Mouse (Mus musculus): ENCODE results near the gene Slc6a13. TPM values are rescaled to one million over a fixed set of nuclear protein-coding genes. Genes with fewer than 3 reads are reported as not detected.
A peak's percentile ranks its signal among the peaks of the same experiment; 100 is the strongest.

Slc6a13 gene
- polyA plus RNA-seq, 1 experiment from 2014 or later = 3.2 TPM

DNA sequence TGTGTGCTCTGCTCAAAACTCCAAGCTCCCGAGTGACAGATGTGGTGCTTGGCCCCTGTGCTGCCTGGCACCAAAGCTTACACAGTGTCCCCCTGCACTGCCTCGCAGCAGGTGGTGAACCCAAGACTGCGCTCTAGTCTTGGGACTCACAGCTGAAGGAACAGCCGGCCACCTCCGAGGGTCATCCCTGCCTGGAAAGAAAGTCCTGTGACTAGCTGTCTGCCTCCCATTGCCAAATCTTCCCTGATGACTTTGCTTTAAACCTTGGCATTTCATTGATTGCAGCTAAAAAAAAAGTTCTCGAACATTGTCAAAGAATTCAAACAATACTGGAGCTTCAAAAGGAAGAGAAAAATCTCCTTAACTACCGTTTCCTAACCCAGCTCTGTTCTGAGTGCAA is 710 bp upstream of the Slc6a13 start:
- Histone ChIP-seq H3K4me2 (no peak overlapping the region), H3K4me3 (replicated peaks) (no peak overlapping the region), H3K4me1 (0 out of 2 replicates have a peak, but pooled peaks cover 7% of the 10 kb centered on the region), H3K36me3 (no peaks in the 10 kb centered on the region), H3K9me3 (no peaks in the 10 kb centered on the region), H3K27ac (no peak overlapping the region), H3K9ac (no peak overlapping the region), H3K27me3 (replicated peaks) (no peaks in the 10 kb centered on the region)
- no peak for ATAC-seq (ENCODE audit: insufficient read depth, low FRiP score, low read depth)
- 50% methylated on average over 7 of the region's 7 CpGs for WGBS

DNA sequence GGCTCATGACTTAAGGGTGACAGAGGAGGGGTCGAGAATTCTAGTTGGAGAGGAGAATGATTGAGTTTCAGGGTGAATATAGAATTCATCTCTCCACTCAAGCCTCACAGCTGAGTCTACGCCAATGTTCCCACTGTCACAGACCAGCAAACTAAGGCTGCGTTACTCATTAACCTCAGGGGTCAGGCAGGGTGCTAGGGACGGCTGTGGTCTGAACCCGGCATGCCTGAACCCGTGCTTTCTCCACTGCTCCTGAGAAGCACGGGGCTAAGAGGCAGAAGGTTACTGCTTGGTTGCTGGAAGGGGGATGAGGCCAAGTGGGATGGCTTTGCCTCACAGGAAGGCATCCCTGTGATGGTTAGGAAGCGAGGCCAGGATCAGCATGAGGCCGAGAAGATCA is 477 bp downstream of the Slc6a13 start:
- 0 out of 2 replicates have a peak, but pooled peaks have one; percentile 25 for ATAC-seq (ENCODE audit: insufficient read depth, low FRiP score, low read depth)
- Histone ChIP-seq H3K9ac (no peak overlapping the region), H3K27ac (no peak overlapping the region), H3K4me2 (peak overlapping the region; percentile 32; the same call in 1 of the 2 replicates), H3K4me1 (0 out of 2 replicates have a peak, but pooled peaks cover 7% of the 10 kb centered on the region), H3K4me3 (replicated peaks) (no peak overlapping the region), H3K27me3 (replicated peaks) (no peaks in the 10 kb centered on the region), H3K36me3 (no peaks in the 10 kb centered on the region), H3K9me3 (no peaks in the 10 kb centered on the region)
- 36% methylated on average over 9 of the region's 9 CpGs for WGBS

DNA sequence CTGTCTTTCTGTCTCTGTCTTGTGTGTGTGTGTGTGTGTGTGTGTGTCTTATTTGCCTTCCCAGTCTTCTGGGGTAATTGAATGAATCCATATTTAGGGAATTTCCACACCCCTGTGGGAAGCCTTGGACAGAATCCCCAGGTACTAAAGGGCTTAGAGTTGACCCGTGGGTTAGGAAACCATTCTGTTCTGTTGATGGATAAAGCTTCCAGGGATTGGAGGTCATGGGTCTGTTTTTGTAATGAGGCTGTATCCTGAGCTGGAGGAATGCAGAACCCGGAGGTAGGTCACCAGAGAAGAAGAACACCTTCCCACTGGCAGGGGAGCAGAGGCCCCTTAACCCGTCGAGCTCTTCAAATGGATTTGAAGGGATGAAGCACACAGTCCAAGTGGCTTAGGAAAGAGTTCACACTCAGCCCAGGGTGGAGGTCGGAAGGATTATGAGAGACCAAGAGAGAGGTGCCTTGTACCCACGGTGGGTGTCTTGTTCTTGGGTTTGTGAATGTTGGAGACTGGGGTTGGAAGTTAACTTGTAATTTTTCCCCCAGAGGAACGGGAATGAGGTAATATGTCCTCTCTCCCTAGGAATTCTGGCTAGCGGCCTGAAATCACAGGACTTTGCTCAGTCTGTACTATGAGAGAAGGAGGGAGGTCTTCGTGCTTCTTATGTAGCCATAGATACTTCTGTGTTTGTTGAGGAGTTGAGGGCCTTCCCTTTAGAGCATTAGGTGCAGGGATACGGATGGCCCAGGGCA is 3.6 kb downstream of the Slc6a13 start:
- Histone ChIP-seq H3K9ac (no peak overlapping the region), H3K4me3 (replicated peaks) (no peak overlapping the region), H3K36me3 (no peaks in the 10 kb centered on the region), H3K9me3 (no peaks in the 10 kb centered on the region), H3K27me3 (replicated peaks) (no peaks in the 10 kb centered on the region), H3K4me1 (0 out of 2 replicates have a peak, but pooled peaks cover 7% of the 10 kb centered on the region), H3K4me2 (no peak overlapping the region), H3K27ac (no peak overlapping the region)
- 54% methylated on average over 10 of the region's 10 CpGs for WGBS
- no peak for ATAC-seq (ENCODE audit: insufficient read depth, low FRiP score, low read depth)

DNA sequence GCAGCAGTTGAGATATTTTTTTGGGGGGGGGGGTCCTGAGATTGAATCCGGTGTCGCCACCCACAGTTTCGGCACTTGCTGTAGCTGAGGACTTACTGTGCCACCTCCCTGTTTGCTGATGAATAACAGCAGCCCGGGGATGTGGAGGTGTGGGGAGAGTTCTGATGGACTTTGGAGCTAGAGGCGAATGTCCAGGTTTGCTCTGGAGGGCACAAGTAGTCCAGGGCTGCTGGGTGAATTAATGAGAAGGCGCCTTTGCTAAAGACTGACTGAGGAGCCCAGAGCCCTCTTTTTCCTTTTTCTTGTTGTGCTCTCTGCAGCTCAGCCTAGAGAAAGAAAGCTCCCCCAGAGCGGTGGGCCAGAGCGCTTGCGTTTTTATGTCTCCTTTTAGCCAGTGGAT is 4.6 kb downstream of the Slc6a13 start:
- WGBS = 75% methylated on average over 9 of the region's 9 CpGs
- Histone ChIP-seq H3K27ac (no peak overlapping the region), H3K4me1 (0 out of 2 replicates have a peak, but pooled peaks cover 7% of the 10 kb centered on the region), H3K27me3 (replicated peaks) (no peaks in the 10 kb centered on the region), H3K36me3 (no peaks in the 10 kb centered on the region), H3K9me3 (no peaks in the 10 kb centered on the region), H3K9ac (no peak overlapping the region), H3K4me2 (no peak overlapping the region), H3K4me3 (replicated peaks) (no peak overlapping the region)
- no peak for ATAC-seq (ENCODE audit: insufficient read depth, low FRiP score, low read depth)

DNA sequence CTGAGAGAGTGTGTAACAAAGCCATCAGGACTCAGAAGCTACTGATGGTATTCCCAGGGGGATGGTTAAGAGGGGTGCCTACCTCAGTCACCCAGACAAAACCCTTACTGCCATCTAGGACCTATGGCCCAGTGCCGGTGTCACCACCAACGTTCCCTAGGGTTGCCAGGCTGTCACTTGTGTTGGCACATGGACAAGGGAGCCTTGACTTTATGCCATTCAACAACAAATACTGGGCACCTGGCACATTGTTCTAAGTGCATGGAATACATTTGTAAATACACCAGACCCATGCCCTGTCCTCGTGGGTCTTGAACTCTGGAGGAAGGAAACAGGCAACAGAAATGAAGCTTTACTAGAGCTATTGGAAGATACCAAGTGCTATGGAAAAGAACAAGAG is 5.5 kb downstream of the Slc6a13 start:
- Histone ChIP-seq H3K36me3 (no peaks in the 10 kb centered on the region), H3K9ac (no peak overlapping the region), H3K27ac (no peak overlapping the region), H3K4me1 (no peaks in the 10 kb centered on the region), H3K4me3 (replicated peaks) (no peak overlapping the region), H3K27me3 (replicated peaks) (no peaks in the 10 kb centered on the region), H3K9me3 (no peaks in the 10 kb centered on the region), H3K4me2 (no peak overlapping the region)
- ATAC-seq (ENCODE audit: insufficient read depth, low FRiP score, low read depth) = no peak
- 89% methylated on average over 3 of the region's 3 CpGs for WGBS

DNA sequence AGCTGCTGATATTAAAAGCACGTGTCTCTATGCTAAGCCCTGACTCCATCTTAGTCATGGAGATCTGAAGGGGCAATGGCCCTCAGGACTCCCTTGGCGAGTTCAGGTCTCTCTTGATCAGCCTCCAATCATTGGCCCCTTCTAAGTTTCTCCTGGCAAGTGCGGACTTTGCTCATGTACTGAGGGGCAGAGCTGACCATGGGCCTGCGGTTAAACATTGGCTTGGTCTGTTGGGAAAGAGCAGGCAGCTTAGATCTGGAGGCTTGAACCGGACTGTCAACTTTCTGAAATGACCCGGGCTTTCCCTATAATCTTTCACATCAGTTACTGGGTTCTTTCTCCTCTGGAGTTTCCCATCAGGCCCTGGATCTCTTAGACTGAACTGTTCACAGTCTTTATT is 11.0 kb downstream of the Slc6a13 start:
- H3K4me2 ChIP-seq = no peak overlapping the region
- no peak overlapping the region for H3K27ac ChIP-seq
- 70% methylated on average over 6 of the region's 6 CpGs for WGBS

DNA sequence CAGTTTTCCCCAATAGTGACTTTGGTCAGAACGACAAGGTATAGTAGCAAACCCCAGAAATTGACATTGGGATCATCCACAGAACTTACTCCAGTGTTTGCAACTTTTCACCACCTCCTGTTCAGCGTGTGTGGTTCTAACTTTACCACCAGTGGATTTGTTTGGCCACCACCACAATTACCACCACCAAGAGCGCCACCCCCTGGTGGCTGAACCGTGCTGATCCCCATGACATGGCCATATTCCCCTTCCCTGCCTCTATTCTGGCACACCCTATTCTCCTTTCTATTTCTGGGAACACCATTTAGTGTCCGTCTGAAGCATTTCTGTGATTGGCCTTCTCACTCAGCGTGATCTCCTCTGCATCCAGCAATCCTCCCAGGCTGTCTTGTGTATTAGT is 19.1 kb downstream of the Slc6a13 start:
- no peak for ATAC-seq (ENCODE audit: insufficient read depth, low FRiP score, low read depth)
- Histone ChIP-seq H3K4me2 (no peak overlapping the region), H3K27me3 (replicated peaks) (no peaks in the 10 kb centered on the region), H3K9ac (no peak overlapping the region), H3K27ac (no peak overlapping the region), H3K36me3 (no peaks in the 10 kb centered on the region), H3K4me1 (no peaks in the 10 kb centered on the region), H3K4me3 (replicated peaks) (no peak overlapping the region), H3K9me3 (no peaks in the 10 kb centered on the region)
- WGBS = 71% methylated on average over 6 of the region's 6 CpGs

More for the DNA sequence above, 11.0 kb downstream of the Slc6a13 start:
- no peaks in the 10 kb centered on the region for H3K4me1 ChIP-seq
- H3K4me3 ChIP-seq (replicated peaks) = no peak overlapping the region
- H3K9ac ChIP-seq = no peak overlapping the region
- no peaks in the 10 kb centered on the region for H3K27me3 ChIP-seq (replicated peaks)
- H3K9me3 ChIP-seq = no peaks in the 10 kb centered on the region
- no peak for ATAC-seq (ENCODE audit: insufficient read depth, low FRiP score, low read depth)
- no peaks in the 10 kb centered on the region for H3K36me3 ChIP-seq

DNA sequence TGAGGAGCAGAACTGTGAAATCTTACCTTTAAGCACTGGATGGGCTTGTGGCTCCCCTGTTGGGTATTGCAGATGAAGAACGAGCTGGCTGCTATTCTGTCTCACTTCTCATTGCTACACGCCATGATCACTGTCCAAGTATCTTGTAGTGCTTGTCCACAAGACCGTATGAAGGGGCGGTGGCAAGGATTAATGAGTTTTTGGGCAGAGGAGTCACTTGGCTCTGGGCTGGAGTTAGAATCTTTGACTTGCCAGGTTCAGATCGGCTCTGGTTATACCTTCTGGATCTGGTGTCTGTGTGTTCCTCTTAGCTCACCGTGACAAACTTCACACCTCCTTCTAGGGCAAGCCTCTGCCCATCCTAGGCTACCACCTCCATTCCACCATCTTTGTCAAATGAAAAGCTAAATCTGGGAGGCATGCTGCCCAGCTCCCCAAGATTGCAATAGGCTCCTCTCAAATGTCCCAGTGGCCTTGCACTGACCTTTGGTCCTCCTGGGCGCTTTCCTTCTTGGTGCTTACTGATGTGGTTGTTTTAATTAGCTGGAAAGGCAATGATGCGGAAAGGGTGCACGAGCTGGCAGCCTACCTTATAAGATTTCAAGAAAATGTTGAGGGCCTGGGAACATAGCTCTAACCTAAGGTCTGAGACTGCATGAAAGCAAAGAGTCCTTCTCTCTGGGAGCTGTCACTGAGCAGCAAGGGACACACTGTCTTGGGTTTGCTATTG is 22.5 kb downstream of the Slc6a13 start:
- Histone ChIP-seq H3K27ac (no peak overlapping the region), H3K9ac (no peak overlapping the region), H3K4me3 (replicated peaks) (no peak overlapping the region), H3K27me3 (replicated peaks) (no peaks in the 10 kb centered on the region), H3K4me2 (no peak overlapping the region), H3K9me3 (no peaks in the 10 kb centered on the region), H3K4me1 (no peaks in the 10 kb centered on the region), H3K36me3 (no peaks in the 10 kb centered on the region)
- no peak for ATAC-seq (ENCODE audit: insufficient read depth, low FRiP score, low read depth)
- 83% methylated on average over 9 of the region's 9 CpGs for WGBS

DNA sequence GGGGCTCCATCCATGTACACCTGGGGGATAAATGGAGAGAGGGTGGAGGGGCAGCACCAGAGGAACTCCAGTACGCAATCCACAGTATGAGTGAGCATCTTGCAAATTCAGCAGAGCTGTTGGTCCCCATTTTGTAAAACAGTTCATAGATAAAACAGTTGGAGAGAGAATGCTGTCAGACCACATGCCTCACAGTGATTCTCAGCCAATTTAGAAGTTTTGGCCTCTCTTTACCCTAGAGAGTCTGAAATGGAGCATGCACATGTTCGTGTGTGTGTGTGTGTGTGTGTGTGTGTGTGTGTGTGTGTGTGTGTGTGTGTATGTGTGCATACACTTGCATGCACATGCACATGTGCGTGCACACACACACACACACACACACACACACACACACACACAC is 25.3 kb downstream of the Slc6a13 start:
- 75% methylated on average over 3 of the region's 3 CpGs for WGBS
- no peaks in the 10 kb centered on the region for H3K36me3 ChIP-seq
- no peak overlapping the region for H3K4me2 ChIP-seq
- no peak overlapping the region for H3K27ac ChIP-seq
- no peaks in the 10 kb centered on the region for H3K9me3 ChIP-seq
- no peak overlapping the region for H3K9ac ChIP-seq
- ATAC-seq (ENCODE audit: insufficient read depth, low FRiP score, low read depth) = no peak
- H3K27me3 ChIP-seq (replicated peaks) = no peaks in the 10 kb centered on the region
- no peaks in the 10 kb centered on the region for H3K4me1 ChIP-seq
- H3K4me3 ChIP-seq (replicated peaks) = no peak overlapping the region

DNA sequence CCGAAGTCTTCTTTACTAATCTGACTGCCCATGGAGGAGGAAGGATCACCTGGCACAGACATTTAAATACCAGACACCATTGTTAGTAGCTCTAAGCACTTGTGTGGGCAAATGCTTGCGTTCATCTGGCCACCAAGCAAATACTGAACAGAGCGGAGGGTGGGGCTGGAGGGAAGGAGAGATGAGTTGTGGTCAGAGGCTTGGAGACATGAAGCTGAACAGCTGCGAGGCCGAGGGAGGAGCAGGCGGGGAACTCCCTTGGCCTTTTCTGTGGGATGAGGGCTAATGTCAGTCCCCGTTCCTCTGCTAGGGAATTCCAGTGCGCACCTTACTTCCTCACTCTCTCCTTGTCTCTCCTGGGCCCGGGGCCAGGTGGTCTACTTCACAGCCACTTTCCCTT is 25.7 kb downstream of the Slc6a13 start:
- Histone ChIP-seq H3K4me2 (no peak overlapping the region), H3K27me3 (replicated peaks) (no peaks in the 10 kb centered on the region), H3K9me3 (no peaks in the 10 kb centered on the region), H3K9ac (no peak overlapping the region), H3K27ac (no peak overlapping the region), H3K4me3 (replicated peaks) (no peak overlapping the region), H3K36me3 (no peaks in the 10 kb centered on the region), H3K4me1 (no peaks in the 10 kb centered on the region)
- WGBS = 54% methylated on average over 9 of the region's 9 CpGs
- ATAC-seq (ENCODE audit: insufficient read depth, low FRiP score, low read depth) = peak; percentile 29; the same call in 1 of the 2 replicates

DNA sequence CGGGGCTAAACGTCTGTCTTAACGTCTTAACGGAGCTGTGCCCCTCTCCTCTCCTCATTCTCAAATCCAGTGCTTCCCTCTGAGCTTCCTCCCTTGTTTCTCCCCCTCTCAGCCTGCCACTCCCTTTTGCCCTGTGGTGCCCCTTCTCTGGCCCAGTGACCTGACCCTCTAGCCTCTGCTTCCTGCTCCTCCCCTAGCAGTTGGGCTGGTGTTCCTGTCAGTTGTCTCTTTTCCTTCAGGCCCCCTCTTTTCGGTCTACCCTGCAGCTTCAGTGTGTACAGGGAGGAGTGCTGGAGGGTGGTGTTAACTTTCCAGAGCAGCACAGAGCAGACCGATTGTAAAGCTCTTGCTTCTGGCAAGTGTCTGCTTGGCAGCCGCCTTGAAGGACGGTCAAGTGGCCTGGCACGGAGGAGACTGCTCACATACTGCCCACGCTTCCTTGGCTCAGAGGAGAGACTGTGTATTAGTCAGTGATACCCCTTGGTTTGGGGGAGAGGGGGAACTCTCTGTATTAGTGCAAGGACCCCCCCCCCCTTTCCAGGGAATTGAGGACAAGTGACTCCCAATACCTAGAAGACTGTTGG is 26.6 kb downstream of the Slc6a13 start:
- no peaks in the 10 kb centered on the region for H3K27me3 ChIP-seq (replicated peaks)
- H3K9me3 ChIP-seq = no peaks in the 10 kb centered on the region
- no peak for ATAC-seq (ENCODE audit: insufficient read depth, low FRiP score, low read depth)
- no peak overlapping the region for H3K4me3 ChIP-seq (replicated peaks)
- H3K27ac ChIP-seq = no peak overlapping the region
- H3K9ac ChIP-seq = no peak overlapping the region
- 57% methylated on average over 10 of the region's 10 CpGs for WGBS
- H3K36me3 ChIP-seq = no peaks in the 10 kb centered on the region
- H3K4me1 ChIP-seq = no peaks in the 10 kb centered on the region
- no peak overlapping the region for H3K4me2 ChIP-seq

DNA sequence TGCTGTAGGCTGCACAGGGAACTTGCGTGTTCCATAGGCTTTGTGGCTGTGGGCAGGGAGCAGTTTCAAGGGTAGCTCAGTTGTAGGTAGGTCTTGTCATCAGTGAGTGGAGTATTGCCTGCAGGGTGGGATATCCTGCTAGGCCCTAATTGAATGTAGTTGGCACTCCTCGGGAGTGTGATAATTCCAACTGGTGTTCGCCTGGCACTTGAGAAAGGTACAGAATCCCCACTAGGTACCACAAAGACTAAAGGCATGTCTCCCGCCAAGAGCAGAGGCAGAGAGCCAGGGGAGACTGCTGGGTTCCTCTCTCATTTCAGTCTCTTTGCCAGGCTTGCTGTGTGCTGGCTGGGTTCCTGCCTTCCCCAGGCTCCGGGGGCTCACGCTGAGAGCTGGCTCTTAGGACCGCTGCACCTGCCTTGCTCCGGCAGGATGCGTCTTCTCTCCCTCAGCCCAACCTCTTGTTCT is 28.4 kb downstream of the Slc6a13 start:
- Histone ChIP-seq H3K4me1 (no peaks in the 10 kb centered on the region), H3K9me3 (no peaks in the 10 kb centered on the region), H3K36me3 (no peaks in the 10 kb centered on the region), H3K4me3 (replicated peaks) (no peak overlapping the region), H3K27ac (no peak overlapping the region), H3K4me2 (no peak overlapping the region), H3K9ac (no peak overlapping the region), H3K27me3 (replicated peaks) (no peaks in the 10 kb centered on the region)
- WGBS = 69% methylated on average over 9 of the region's 9 CpGs
- no peak for ATAC-seq (ENCODE audit: insufficient read depth, low FRiP score, low read depth)

Data from stomach, embryonic 15.5 days (tissue).